Mouse (Mus musculus) adrenal gland, postnatal 4 days (tissue): ENCODE data around the gene Espnl. TPM values are rescaled to one million over a fixed set of nuclear protein-coding genes. Genes with fewer than 3 reads are reported as not detected.
A peak's percentile ranks its signal among the peaks of the same experiment; 100 is the strongest.

Experiments
- DNase-seq, 2 experiments: peaks; one replicate each; pipeline ENCODE4 v3.0.0; 2021 to 2022; ENCODE audit warnings: low spot score in 2 of 2, mixed read lengths in 2 of 2
- total RNA-seq, 2 experiments: library from RNA; stranded (reverse); gene quantifications; 2 replicates each; pipeline ENCODE4 v1.2.3; 2021

Gene Espnl
- total RNA-seq, 2 experiments from 2014 or later = 0.06 to 0.08 TPM

- peak; percentile 31 to 51 for DNase-seq
Measured at GRCm38 (mm10) chr1:91380453-91381090, 58.7 kb downstream of the Espnl start.

- no peak for DNase-seq
Measured at GRCm38 (mm10) chr1:91381091-91381471, 59.2 kb downstream of the Espnl start.

- DNase-seq = no peak
Measured at GRCm38 (mm10) chr1:91390369-91390768, 68.5 kb downstream of the Espnl start.

- DNase-seq = no peak
Measured at GRCm38 (mm10) chr1:91397927-91398259, 76.0 kb downstream of the Espnl start.

Other genes with a start within 250 kb of the Espnl start
- gene Rbm44, start 177.0 kb upstream of the Espnl start, total RNA-seq = 1 to 10 TPM in 1 of 2 experiments, under 1 TPM in 1; 0.11 to 1.1 TPM
- 10 to 100 TPM in 1 of 2 experiments, 1 to 10 TPM in 1; 10.0 to 12.2 TPM for gene Ramp1, start 142.3 kb upstream of the Espnl start, total RNA-seq
- gene Ube2f, start 71.8 kb upstream of the Espnl start, total RNA-seq = 10 to 100 TPM; 49.7 to 52.0 TPM
- gene Scly, start 23.7 kb upstream of the Espnl start, total RNA-seq = 10 to 100 TPM; 18.8 to 21.3 TPM
- gene Klhl30, start 28.9 kb downstream of the Espnl start, total RNA-seq = 1 to 10 TPM; 1.5 to 3.5 TPM
- 1 to 10 TPM; 1.7 to 1.8 TPM for gene Erfe, start 44.4 kb downstream of the Espnl start, total RNA-seq
- gene Ilkap, start 76.7 kb downstream of the Espnl start, total RNA-seq = 100 to 1,000 TPM; 104 TPM
- 10 to 100 TPM; 56.0 to 71.0 TPM for gene Hes6, start 92.0 kb downstream of the Espnl start, total RNA-seq
- 10 to 100 TPM; 23.6 to 27.1 TPM for gene Per2, start 137.2 kb downstream of the Espnl start, total RNA-seq
- gene Traf3ip1, start 172.6 kb downstream of the Espnl start, total RNA-seq = 10 to 100 TPM; 10.5 to 12.6 TPM
- gene Asb1, start 218.5 kb downstream of the Espnl start, total RNA-seq = 10 to 100 TPM; 19.0 to 25.7 TPM